Mouse (Mus musculus) B cell, adult 62 days (primary cell): ENCODE data around the gene Moxd1. TPM values are rescaled to one million over a fixed set of nuclear protein-coding genes. Genes with fewer than 3 reads are reported as not detected.

Source experiments
- total RNA-seq: library from RNA; stranded (reverse); gene quantifications from 4 replicates; pipeline ENCODE4 v1.2.4, GENCODE M21; 2023

The Moxd1 gene
- not detected in 4 replicates for total RNA-seq

GRCm38 (mm10) chr10:24223449-24224143 is at the start of gene Moxd1:
Gene Moxd1, plus strand, starts transcription at chr10:24223517.

Other genes with a start within 250 kb of the Moxd1 start
- not detected in 4 replicates for gene Taar6, start 237.9 kb upstream of the Moxd1 start, total RNA-seq
- gene Taar7a, start 230.0 kb upstream of the Moxd1 start, total RNA-seq: not detected in 4 replicates
- gene Taar7b, start 223.6 kb upstream of the Moxd1 start, total RNA-seq: not detected in 4 replicates
- not detected in 4 replicates for gene Taar7d, start 196.3 kb upstream of the Moxd1 start, total RNA-seq
- not detected in 4 replicates for gene Taar7e, start 185.9 kb upstream of the Moxd1 start, total RNA-seq
- gene Taar7f, start 174.0 kb upstream of the Moxd1 start, total RNA-seq: not detected in 4 replicates
- gene Taar8a, start 147.0 kb upstream of the Moxd1 start, total RNA-seq: not detected in 4 replicates
- not detected in 4 replicates for gene Taar8b, start 131.2 kb upstream of the Moxd1 start, total RNA-seq
- not detected in 4 replicates for gene Taar8c, start 121.6 kb upstream of the Moxd1 start, total RNA-seq
- not detected in 4 replicates for gene Taar9, start 114.0 kb upstream of the Moxd1 start, total RNA-seq
- gene Stx7, start 74.2 kb upstream of the Moxd1 start, total RNA-seq: 97.1 to 129 TPM (median 102 TPM) in 4 replicates